Mouse (Mus musculus) cerebellum, adult 2 months (tissue): ENCODE measurements at regions not wholly inside any gene's neighbourhood (a gene's known extent, or its start where the extent isn't known, plus 50 kb on each side); places are given as distances from the start of the nearest gene placed in this dataset.

Source experiments
- DNase-seq, 2 experiments: peaks; one replicate each; pipeline ENCODE4 v3.0.0; 2021
- H3K27ac ChIP-seq: fragments of 200-500 bp; 2 replicates; pipeline ENCODE4 v1.5.1; 2012; ENCODE audit warnings: low read length, control low read depth, inconsistent platforms; ENCODE audit not compliant: insufficient read depth
- H3K27me3 ChIP-seq: fragments of 200-500 bp; 2 replicates; pipeline ENCODE4 v1.6.1; 2012; ENCODE audit warnings: inconsistent platforms, mild to moderate bottlenecking, low read length, moderate library complexity; ENCODE audit not compliant: control insufficient read depth, insufficient read depth
- H3K4me1 ChIP-seq: fragments of 200-500 bp; 2 replicates; pipeline ENCODE4 v1.6.1; 2011; ENCODE audit warnings: low read length; ENCODE audit not compliant: control insufficient read depth, insufficient read depth
- H3K4me3 ChIP-seq: fragments of 200-500 bp; replicated peaks from 2 replicates; pipeline ENCODE3; 2011; ENCODE audit warnings: mild to moderate bottlenecking, low read depth, low read length, control low read depth; ENCODE audit not compliant: insufficient read depth
- CTCF ChIP-seq: fragments of 200-500 bp; IDR thresholded peaks from 2 replicates; pipeline ENCODE4 v1.5.1; 2011; ENCODE audit warnings: low read depth, mild to moderate bottlenecking, control low read depth, low read length, moderate library complexity, borderline replicate concordance; ENCODE audit not compliant: insufficient read depth
- POLR2A ChIP-seq: fragments of 200-500 bp; IDR thresholded peaks from 2 replicates; pipeline ENCODE4 v1.6.1; 2011; ENCODE audit warnings: low read length, control low read depth, borderline replicate concordance; ENCODE audit not compliant: insufficient read depth
- WGBS: fragments of 180-500 bp; shearing (Covaris S2); methylation state at CpG from one replicate; pipeline ENCODE4 v1.1.7; 2018; 5-methylcytosine and 5-hydroxymethylcytosine counted together

- H3K4me3 ChIP-seq = no peak overlapping the region
- 27% methylated on average over 3 of the region's 3 CpGs for WGBS
- H3K27ac ChIP-seq = no peak overlapping the region
- H3K27me3 ChIP-seq = no peaks in the 10 kb centered on the region
- no peak for DNase-seq
- TF ChIP-seq CTCF = no peak
- no peak for TF ChIP-seq POLR2A
- no peaks in the 10 kb centered on the region for H3K4me1 ChIP-seq
Measured at GRCm38 (mm10) chr12:66157630-66158292, 126.4 kb downstream of the Rpl10l start.

- Histone ChIP-seq H3K4me3 (no peak overlapping the region), H3K27me3 (no peaks in the 10 kb centered on the region), H3K4me1 (no peaks in the 10 kb centered on the region), H3K27ac (no peak overlapping the region)
- no peak for DNase-seq
- WGBS = 32% methylated on average over 3 of the region's 3 CpGs
- TF ChIP-seq CTCF = no peak
- no peak for TF ChIP-seq POLR2A
Measured at GRCm38 (mm10) chr12:66156980-66157629, 127.1 kb downstream of the Rpl10l start.

- TF ChIP-seq CTCF (no peak), POLR2A (no peak)
- Histone ChIP-seq H3K4me3 (no peak overlapping the region), H3K27me3 (no peaks in the 10 kb centered on the region), H3K4me1 (no peaks in the 10 kb centered on the region), H3K27ac (no peak overlapping the region)
- DNase-seq = no peak
- WGBS = 66% methylated on average over 1 of the region's 1 CpGs
Measured at GRCm38 (mm10) chr12:66130909-66131308, 153.3 kb downstream of the Rpl10l start.

- Histone ChIP-seq H3K4me1 (no peaks in the 10 kb centered on the region), H3K27ac (no peak overlapping the region), H3K4me3 (no peak overlapping the region), H3K27me3 (no peaks in the 10 kb centered on the region)
- DNase-seq = no peak
- no peak for TF ChIP-seq POLR2A
- TF ChIP-seq CTCF = no peak
- WGBS = 28% methylated on average over 1 of the region's 1 CpGs
Measured at GRCm38 (mm10) chr12:66119565-66119964, 164.6 kb downstream of the Rpl10l start.

- no peaks in the 10 kb centered on the region for H3K27me3 ChIP-seq
- H3K27ac ChIP-seq = no peak overlapping the region
- no peaks in the 10 kb centered on the region for H3K4me1 ChIP-seq
- no peak overlapping the region for H3K4me3 ChIP-seq
- TF ChIP-seq CTCF (no peak), POLR2A (no peak)
- DNase-seq = no peak
- WGBS = 82% methylated on average over 3 of the region's 3 CpGs
Measured at GRCm38 (mm10) chr12:66090806-66091447, 193.3 kb downstream of the Rpl10l start.

GRCm38 (mm10) chr12:66060326-66060725 lies 223.9 kb downstream of the Rpl10l start:
- no peaks in the 10 kb centered on the region for H3K4me1 ChIP-seq
- H3K27me3 ChIP-seq = no peaks in the 10 kb centered on the region
- TF ChIP-seq CTCF (no peak), POLR2A (no peak)
- H3K4me3 ChIP-seq = no peak overlapping the region
- no peak for DNase-seq
- 39% methylated on average over 1 of the region's 1 CpGs for WGBS
- H3K27ac ChIP-seq = no peak overlapping the region

- H3K27me3 ChIP-seq = no peaks in the 10 kb centered on the region
- no peaks in the 10 kb centered on the region for H3K4me1 ChIP-seq
- TF ChIP-seq POLR2A = no peak
- TF ChIP-seq CTCF = no peak
- no peak overlapping the region for H3K27ac ChIP-seq
- H3K4me3 ChIP-seq = no peak overlapping the region
- DNase-seq = no peak
- WGBS = 76% methylated on average over 2 of the region's 2 CpGs
Measured at GRCm38 (mm10) chr12:66055206-66055605, 229.0 kb downstream of the Rpl10l start.

GRCm38 (mm10) chr12:66048936-66049335 lies 235.3 kb downstream of the Rpl10l start:
- H3K4me1 ChIP-seq = no peaks in the 10 kb centered on the region
- H3K4me3 ChIP-seq = no peak overlapping the region
- no peak overlapping the region for H3K27ac ChIP-seq
- TF ChIP-seq POLR2A (no peak), CTCF (no peak)
- no peak for DNase-seq
- H3K27me3 ChIP-seq = no peaks in the 10 kb centered on the region
